8 mouse cellular contexts compared by ENCODE assay signal in genomic region chr2:29819363-29819762, GRCm38 (mm10). TPM values are rescaled to one million over a fixed set of nuclear protein-coding genes. Genes with fewer than 3 reads are reported as not detected.
A peak's percentile ranks its signal among the peaks of the same experiment; 100 is the strongest.
DNase-seq lines count a peak whose midpoint lies in the region; ATAC-seq lines count a peak whose summit lies in the region.

No protein-coding gene starts in this region.

- ATAC-seq in neural tube, embryonic 11.5 days (ENCODE audit: insufficient read depth, low FRiP score, low TSS enrichment), result no peak
- no peak for ATAC-seq in liver, embryonic 15.5 days (ENCODE audit: insufficient read depth)

- no peak overlapping the region for H3K4me3 ChIP-seq in neural tube, embryonic 11.5 days (ENCODE audit: low read depth, low read length)
- H3K4me3 ChIP-seq in liver, embryonic 15.5 days (replicated peaks), result peak overlapping the region; percentile 58; the same call in 1 of the 2 replicates

- peak overlapping the region; percentile 44 for H3K4me2 ChIP-seq in neural tube, embryonic 11.5 days (ENCODE audit: low read depth)
- H3K4me2 ChIP-seq in liver, embryonic 15.5 days, result peak overlapping the region; percentile 88

- WGBS in neural tube, embryonic 11.5 days, result 5% methylated on average over 2 of the region's 2 CpGs
- 31% methylated on average over 2 of the region's 2 CpGs for WGBS in liver, embryonic 15.5 days (ENCODE audit: insufficient replicate concordance)

- DNase-seq in embryo, embryonic 11 days, result peak; percentile 12
- DNase-seq in embryo, embryonic 9.5 days (ENCODE audit: extremely low spot score), result no peak
- no peak for DNase-seq in neural tube, embryonic 11.5 days (ENCODE audit: low spot score)
- no peak for DNase-seq in neural tube, embryonic 10.5 days (ENCODE audit: extremely low spot score, low spot score)
- DNase-seq in spleen, postnatal 10 days (ENCODE audit: low spot score in 2 of 2), result no peak
- DNase-seq in gastrocnemius, postnatal 25 days, result no peak
- no peak for DNase-seq in ovary, postnatal 14 days (ENCODE audit: low spot score)

- no peak overlapping the region for H3K9ac ChIP-seq in neural tube, embryonic 11.5 days (ENCODE audit: low read length)
- no peak overlapping the region; the same call in 1 of the 2 replicates for H3K9ac ChIP-seq in liver, embryonic 15.5 days

- peaks cover 12% of the 10 kb centered on the region for H3K4me1 ChIP-seq in neural tube, embryonic 11.5 days (ENCODE audit: control insufficient read depth, insufficient read depth, low read length)
- H3K4me1 ChIP-seq in liver, embryonic 15.5 days (replicated peaks), result peaks cover 26% of the 10 kb centered on the region

- H3K36me3 ChIP-seq in neural tube, embryonic 11.5 days (ENCODE audit: control insufficient read depth, insufficient read depth, low read length), result peaks cover 7% of the 10 kb centered on the region
- H3K36me3 ChIP-seq in liver, embryonic 15.5 days (replicated peaks), result 0 out of 2 replicates have a peak, but pooled peaks cover 3% of the 10 kb centered on the region

- peak overlapping the region; percentile 86 for H3K27ac ChIP-seq in neural tube, embryonic 11.5 days (ENCODE audit: low read depth, low read length)
- no peak overlapping the region for H3K27ac ChIP-seq in liver, embryonic 15.5 days (replicated peaks)

- H3K9me3 ChIP-seq in neural tube, embryonic 11.5 days (ENCODE audit: control insufficient read depth, low read length), result no peaks in the 10 kb centered on the region
- H3K9me3 ChIP-seq in liver, embryonic 15.5 days (replicated peaks), result no peaks in the 10 kb centered on the region

- H3K27me3 ChIP-seq in neural tube, embryonic 11.5 days (ENCODE audit: control insufficient read depth, insufficient read depth, low read length), result no peaks in the 10 kb centered on the region
- H3K27me3 ChIP-seq in liver, embryonic 15.5 days, result no peaks in the 10 kb centered on the region

RNA-seq across cellular contexts. Expression of gene Urm1, which starts 0.5 kb away (rescaled TPM):
- polyA plus RNA-seq in neural tube, embryonic 11.5 days (2014; fragmentation: Nextera tagmentation; extraction: Ambion mirVana), result 21.9 and 23.9 TPM in 2 replicates
- polyA plus RNA-seq in liver, embryonic 15.5 days (2015; fragmentation: Nextera tagmentation; extraction: Ambion mirVana), result 7.9 and 8.0 TPM in 2 replicates
- total RNA-seq in gastrocnemius, postnatal 25 days (2021), result 10 to 100 TPM; 20.9 to 26.0 TPM

RNA-seq across cellular contexts. Expression of gene Slc27a4, which starts 16.9 kb away (rescaled TPM):
- 20.5 and 20.8 TPM in 2 replicates for polyA plus RNA-seq in neural tube, embryonic 11.5 days (2014; fragmentation: Nextera tagmentation; extraction: Ambion mirVana)
- 3.2 and 4.1 TPM in 2 replicates for polyA plus RNA-seq in liver, embryonic 15.5 days (2015; fragmentation: Nextera tagmentation; extraction: Ambion mirVana)
- total RNA-seq in gastrocnemius, postnatal 25 days (2021), result 10 to 100 TPM in 1 of 2 experiments, 1 to 10 TPM in 1; 8.2 to 10.7 TPM

RNA-seq across cellular contexts. Expression of gene Trub2, which starts 31.1 kb away (rescaled TPM):
- 31.4 and 33.9 TPM in 2 replicates for polyA plus RNA-seq in neural tube, embryonic 11.5 days (2014; fragmentation: Nextera tagmentation; extraction: Ambion mirVana)
- 11.1 and 13.0 TPM in 2 replicates for polyA plus RNA-seq in liver, embryonic 15.5 days (2015; fragmentation: Nextera tagmentation; extraction: Ambion mirVana)
- total RNA-seq in gastrocnemius, postnatal 25 days (2021), result 10 to 100 TPM; 24.8 to 24.9 TPM

RNA-seq across cellular contexts. Expression of gene Coq4, which starts 32.1 kb away (rescaled TPM):
- 41.8 and 46.6 TPM in 2 replicates for polyA plus RNA-seq in neural tube, embryonic 11.5 days (2014; fragmentation: Nextera tagmentation; extraction: Ambion mirVana)
- polyA plus RNA-seq in liver, embryonic 15.5 days (2015; fragmentation: Nextera tagmentation; extraction: Ambion mirVana), result 11.4 and 11.7 TPM in 2 replicates
- 1 to 10 TPM; 7.4 to 8.3 TPM for total RNA-seq in gastrocnemius, postnatal 25 days (2021)

RNA-seq across cellular contexts. Expression of gene Cercam, which starts 49.6 kb away (rescaled TPM):
- polyA plus RNA-seq in neural tube, embryonic 11.5 days (2014; fragmentation: Nextera tagmentation; extraction: Ambion mirVana), result 17.5 and 20.2 TPM in 2 replicates
- polyA plus RNA-seq in liver, embryonic 15.5 days (2015; fragmentation: Nextera tagmentation; extraction: Ambion mirVana), result 35.6 and 36.1 TPM in 2 replicates
- total RNA-seq in gastrocnemius, postnatal 25 days (2021), result 10 to 100 TPM in 1 of 2 experiments, 1 to 10 TPM in 1; 8.5 to 10.6 TPM
